Mouse (Mus musculus) layer of hippocampus, adult 8-10 months (tissue): ENCODE results near the gene Rps6kb2. TPM values are rescaled to one million over a fixed set of nuclear protein-coding genes. Genes with fewer than 3 reads are reported as not detected.
A peak's percentile ranks its signal among the peaks of the same experiment; 100 is the strongest.

Experiments
- DNase-seq, 2 experiments: peaks; one replicate each; pipeline ENCODE4 v3.0.0; 2022; ENCODE audit warnings: low spot score in 2 of 2
- total RNA-seq, 4 experiments: library from RNA; stranded (reverse); gene quantifications; 2 replicates each; pipeline ENCODE4 v1.2.4; 2022

The Rps6kb2 gene
- total RNA-seq = 10 to 100 TPM; 30.1 to 44.3 (median 41.1) TPM

DNA sequence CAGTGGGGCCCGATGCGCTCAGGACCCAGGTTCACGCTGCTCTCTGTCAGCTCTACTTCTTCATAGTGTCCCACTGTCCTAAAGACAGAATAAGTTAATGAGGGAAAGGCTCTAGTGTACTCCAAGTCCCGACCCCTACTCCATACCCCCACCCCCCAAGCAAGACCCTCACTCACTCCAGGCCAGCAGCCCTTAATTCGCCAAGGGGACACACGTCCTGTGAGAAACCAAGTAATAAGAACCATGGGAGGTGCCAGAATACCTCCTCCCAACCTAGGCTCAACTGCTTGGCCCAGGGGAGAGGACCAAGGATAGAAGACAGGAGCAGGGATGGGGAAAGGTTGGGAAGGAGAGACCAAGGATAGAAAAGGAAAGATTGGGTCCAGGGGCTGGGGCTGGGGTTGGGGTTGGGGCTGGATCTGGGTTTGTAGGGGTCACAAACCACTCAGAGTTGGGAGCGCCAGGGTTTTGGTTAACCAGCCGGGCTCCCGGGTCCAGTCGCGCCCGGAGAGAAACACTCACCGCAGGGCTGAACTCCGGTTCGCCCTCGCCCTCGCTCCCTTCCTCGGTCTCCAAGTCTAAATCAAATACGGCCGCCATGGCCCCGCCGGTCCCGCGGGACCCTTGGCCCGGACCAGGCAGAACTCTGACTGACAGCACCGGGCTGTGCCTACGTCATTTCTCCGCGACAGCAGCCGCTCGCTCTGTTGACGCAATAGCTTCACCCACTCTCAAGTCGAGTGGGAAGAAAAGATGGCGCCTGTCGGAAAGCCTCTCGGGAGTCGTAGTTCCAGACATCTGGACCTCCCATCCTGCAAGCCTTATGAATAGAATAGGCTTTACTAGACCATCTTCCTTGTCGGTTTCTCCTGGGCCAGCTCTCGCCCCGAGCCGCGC lies at the start of gene Rps6kb2:
TSS of gene Rps6kb2 (minus strand) at position 709 of the 897 bp plus-strand sequence.
- peak; percentile 96 to 98 for DNase-seq

- no peak for DNase-seq
These were observed 48.9 kb upstream of the Rps6kb2 start for GRCm38 (mm10) chr19:4211891-4212588.

GRCm38 (mm10) chr19:4208563-4208962 lies 45.4 kb upstream of the Rps6kb2 start:
- no peak for DNase-seq

GRCm38 (mm10) chr19:4206971-4207370 lies 43.8 kb upstream of the Rps6kb2 start:
- DNase-seq = peak in 1 of 2 experiments; percentile 67

GRCm38 (mm10) chr19:4204889-4205288 lies 41.7 kb upstream of the Rps6kb2 start:
- no peak for DNase-seq

GRCm38 (mm10) chr19:4203604-4204326 lies 40.6 kb upstream of the Rps6kb2 start:
- DNase-seq = no peak

DNA sequence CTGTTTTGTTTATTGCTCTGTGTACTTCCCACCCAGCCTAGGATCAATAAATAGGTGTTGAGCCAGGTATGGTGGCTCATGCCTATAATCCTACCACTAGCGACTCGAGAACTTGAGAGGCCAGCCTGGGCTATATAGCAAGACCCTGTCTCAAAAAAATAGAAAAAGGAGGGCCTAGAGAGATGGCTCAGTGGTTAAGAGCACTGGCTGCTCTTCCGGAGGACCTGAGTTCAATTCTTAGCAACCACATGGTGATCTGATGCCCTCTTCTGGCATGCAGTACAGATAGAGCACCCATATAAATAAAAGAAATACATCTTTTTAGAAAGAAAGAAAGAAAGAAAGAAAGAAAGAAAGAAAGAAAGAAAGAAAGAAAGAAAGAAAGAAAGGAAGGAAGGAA lies 40.0 kb upstream of the Rps6kb2 start:
- no peak for DNase-seq

DNA sequence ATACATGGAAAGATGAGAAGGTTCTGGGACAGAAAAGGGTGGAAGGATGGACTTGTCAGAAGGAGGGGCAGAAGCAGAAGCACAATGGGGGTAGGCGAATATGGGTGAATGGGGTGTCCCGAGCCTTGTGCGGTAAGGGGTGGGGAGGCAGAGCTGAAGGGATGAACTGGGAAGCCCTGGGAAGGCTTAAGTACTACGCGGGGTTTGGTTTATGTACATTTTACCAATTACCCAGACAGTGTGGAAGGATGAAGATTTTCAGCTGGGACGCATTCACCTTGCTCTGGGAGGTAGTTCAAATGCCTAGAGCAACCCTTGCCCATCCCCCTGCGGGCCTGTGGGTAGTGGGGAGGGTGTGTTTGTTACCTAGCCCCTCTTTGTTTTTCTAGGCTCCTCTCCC lies 39.0 kb upstream of the Rps6kb2 start:
- no peak for DNase-seq

- DNase-seq = peak; percentile 94 to 95
These were observed 38.2 kb upstream of the Rps6kb2 start, which contains the start of gene Rad9a for GRCm38 (mm10) chr19:4201291-4201909. TSS of gene Rad9a (minus strand) at chr19:4201662.

GRCm38 (mm10) chr19:4197180-4197579 lies 34.0 kb upstream of the Rps6kb2 start:
- no peak for DNase-seq

DNA sequence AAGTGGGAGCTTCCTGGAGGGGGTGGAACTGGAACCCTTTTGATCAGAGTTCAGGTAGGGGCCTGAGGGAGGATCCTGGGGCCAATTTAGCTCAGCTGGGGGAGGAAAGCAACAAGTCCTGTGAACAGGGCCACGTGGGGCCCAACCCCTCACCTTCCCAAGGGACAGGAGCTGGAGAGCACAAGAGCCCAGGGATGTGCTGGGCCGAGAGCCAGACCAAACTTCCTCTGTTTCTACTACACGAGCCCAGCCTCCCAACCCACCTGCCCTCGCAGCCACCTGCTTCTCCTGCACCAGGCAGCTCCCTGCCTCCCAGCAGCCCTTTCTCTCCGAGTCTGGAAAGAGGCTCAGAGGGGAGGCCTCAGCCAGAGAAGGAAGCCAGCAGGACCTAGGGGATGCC lies 33.4 kb upstream of the Rps6kb2 start:
- no peak for DNase-seq

- no peak for DNase-seq
These were observed 32.9 kb upstream of the Rps6kb2 start for GRCm38 (mm10) chr19:4196048-4196447.

DNA sequence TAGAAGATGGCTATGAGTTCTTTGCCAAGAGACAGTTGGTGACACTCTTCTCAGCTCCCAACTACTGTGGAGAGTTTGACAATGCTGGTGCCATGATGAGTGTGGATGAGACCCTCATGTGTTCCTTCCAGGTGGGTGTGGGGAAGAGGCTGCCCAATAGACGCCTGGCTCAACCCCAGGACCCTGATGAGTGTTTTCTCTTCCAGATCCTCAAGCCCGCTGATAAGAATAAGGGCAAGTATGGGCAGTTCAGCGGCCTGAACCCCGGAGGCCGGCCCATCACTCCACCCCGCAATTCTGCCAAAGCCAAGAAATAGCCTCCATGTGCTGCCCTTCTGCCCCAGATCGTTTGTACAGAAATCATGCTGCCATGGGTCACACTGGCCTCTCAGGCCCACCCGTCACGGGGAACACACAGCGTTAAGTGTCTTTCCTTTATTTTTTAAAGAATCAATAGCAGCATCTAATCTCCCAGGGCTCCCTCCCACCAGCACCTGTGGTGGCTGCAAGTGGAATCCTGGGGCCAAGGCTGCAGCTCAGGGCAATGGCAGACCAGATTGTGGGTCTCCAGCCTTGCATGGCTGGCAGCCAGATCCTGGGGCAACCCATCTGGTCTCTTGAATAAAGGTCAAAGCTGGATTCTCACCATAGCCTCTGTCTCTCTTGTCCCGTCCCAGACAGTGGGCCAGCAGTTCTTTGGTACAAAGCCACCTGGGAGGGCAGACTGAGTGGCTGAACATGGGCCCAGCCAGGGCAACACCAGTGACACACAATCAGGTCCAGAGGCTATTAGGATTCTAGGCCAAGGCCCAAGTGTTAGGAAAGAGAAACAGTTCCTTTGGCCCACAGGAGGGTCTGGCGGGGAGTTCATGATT lies 31.9 kb upstream of the Rps6kb2 start:
- no peak for DNase-seq

- no peak for DNase-seq
These were observed 31.0 kb upstream of the Rps6kb2 start for GRCm38 (mm10) chr19:4194021-4194724.

GRCm38 (mm10) chr19:4193129-4193528 lies 30.0 kb upstream of the Rps6kb2 start:
- DNase-seq = no peak

DNA sequence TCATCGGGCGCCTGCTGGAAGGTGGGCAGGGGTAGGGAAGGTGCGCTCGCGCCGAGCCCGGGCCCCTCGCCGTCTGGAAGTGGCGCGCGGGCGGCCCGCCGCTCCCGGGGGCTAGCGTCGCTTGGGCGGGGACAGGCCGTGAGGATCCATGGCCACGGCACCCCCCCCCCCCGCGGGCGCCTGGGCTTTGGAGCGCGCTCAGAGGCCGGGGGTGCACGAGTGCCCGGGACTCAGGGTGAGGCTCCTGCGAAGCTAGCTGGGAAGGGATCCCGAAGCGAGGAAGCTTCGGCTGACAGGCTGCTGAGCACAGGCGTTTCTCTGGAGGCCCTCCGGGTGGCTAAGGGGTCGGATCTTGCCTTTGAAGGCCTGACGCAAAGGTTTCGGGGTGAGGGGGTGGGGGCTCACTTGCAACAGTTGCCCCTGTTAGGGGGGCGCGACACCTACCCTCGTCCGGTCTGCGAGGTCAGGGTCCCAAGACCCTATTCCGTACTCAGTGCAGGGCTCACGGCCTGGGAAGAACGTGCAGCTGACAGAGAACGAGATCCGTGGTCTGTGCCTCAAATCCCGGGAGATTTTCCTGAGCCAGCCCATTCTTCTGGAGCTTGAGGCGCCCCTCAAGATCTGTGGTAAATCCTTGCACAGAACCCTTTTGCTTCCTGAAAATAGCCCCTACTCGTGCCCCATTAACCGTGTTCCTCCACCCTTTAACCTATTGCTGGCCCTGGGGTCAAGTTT lies 29.3 kb upstream of the Rps6kb2 start:
- DNase-seq = no peak

DNA sequence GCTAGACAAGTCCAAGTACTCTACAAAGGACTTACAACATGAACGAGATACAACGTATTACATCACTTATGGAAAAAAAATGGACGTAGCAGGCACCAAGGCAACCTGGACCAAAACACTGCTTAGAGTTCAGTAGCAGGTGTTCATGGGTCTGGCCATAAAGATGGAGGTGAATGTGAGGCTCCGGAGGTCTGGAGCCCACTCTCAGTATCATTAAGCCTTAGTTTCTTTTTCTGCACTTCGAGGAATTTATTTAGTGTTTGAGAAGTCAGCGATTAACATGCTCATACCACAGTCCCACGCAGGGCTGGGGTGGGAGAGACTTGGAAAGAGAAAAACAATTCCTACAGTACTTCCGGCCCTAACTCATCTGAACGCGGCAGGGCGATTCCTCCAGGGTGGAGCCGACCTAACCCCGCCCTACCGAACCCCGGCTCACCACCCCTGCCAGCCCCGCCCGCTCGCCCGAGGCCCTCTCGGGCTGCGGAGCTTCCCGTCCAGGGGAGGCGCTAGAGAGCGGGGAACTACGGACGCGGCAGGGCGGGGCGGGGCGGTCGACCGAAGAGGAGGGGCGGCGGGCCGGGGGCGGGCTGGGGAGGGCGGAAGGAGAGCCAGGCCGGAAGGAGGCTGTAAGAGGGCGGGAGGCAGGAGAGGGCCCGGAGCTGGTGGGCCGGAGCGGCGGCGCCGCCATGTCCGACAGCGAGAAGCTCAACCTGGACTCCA lies 28.5 kb upstream of the Rps6kb2 start, which contains the start of gene Ppp1ca:
TSS of gene Ppp1ca (plus strand) at position 538 of the 723 bp plus-strand sequence.
- DNase-seq = peak; percentile 75 to 87

DNA sequence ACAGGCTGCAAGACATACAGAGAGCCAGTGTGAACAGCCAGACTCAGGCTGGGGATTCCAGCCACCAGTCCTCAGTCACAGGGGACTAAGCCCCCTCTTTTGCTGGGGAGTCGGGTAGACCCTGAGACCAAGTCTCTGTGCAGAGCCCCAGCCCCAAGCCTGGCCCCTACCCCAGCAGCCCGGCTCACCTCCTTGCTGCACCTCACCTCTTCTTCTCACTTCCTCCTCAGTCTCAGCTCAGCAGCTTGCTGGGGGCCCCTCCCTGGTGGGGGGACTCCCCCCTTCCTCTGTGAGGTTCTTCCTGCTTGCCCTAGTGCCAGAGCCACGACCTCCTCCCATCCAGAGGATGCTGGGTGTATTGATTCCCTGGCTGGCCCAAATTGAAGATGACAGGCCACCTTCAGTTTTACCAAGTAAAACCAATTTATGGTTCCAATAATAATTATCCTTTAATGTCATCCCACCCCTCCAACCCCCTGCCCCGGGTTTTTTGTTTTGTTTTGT lies 27.7 kb upstream of the Rps6kb2 start, which contains the start of gene Tbc1d10c:
TSS of gene Tbc1d10c (minus strand) at position 454 of the 504 bp plus-strand sequence.
- DNase-seq = no peak
